Mouse (Mus musculus): ENCODE measurements around the gene Zfp229. TPM values are rescaled to one million over a fixed set of nuclear protein-coding genes. Genes with fewer than 3 reads are reported as not detected.
"Not testable (repeated sequence)": the region's sequence is repeated elsewhere in the genome, so short reads cannot be mapped to it uniquely, and the experiment has no call there.

The Zfp229 gene
- polyA plus RNA-seq, 1 experiment from 2014 or later: 8.7 TPM

DNA sequence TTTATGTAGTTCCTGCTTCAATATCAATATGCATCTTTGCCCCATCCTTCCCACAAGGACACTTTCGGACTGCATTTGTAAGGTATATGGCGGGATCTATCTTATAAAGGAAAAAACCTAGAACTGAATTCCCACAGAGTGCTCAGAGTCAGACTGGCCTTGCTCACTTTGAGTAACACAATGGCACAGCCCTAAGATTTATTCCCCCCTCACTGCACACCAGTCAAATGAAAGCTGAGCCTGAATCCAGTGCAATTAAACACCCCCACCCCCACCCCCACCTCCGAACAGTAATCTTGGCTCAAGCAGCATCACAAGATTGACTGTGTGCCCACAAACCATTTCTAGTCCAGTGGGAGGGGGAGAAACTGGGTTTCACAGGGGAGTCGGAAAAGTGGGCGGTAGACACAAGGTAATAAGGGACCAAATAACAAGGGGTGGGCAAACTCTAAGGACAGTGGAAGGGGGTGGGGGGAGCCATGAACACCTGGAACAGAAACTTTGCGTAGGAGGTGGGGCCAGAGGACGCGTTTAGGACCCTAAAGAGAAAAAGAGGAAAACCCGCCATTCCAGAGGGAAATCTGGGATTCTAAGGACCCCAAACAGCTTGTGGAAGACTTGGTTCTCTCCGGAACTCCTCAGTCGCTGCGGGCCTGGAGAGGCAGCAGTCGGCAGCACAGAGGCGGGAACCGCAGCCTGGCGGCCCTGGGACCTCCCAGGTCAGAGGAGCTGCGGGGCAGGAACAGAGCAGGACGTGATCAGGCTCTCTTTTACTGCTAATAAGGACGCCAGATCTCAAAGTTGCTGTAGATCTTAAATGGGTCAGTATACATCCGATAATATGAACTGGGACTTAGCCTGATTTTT lies 23.0 kb downstream of the Zfp229 start:
- no peak overlapping the region for H3K27ac ChIP-seq
- H3K36me3 ChIP-seq (ENCODE audit: poor library complexity, severe bottlenecking): no peaks in the 10 kb centered on the region
- ATAC-seq: peak; percentile 57; the same call in 1 of the 2 replicates
- no peaks in the 10 kb centered on the region for H3K9me3 ChIP-seq (replicated peaks)
- peaks cover 13% of the 10 kb centered on the region for H3K4me1 ChIP-seq
- peak overlapping the region; percentile 60; the same call in 1 of the 2 replicates for H3K9ac ChIP-seq
- peak overlapping the region; percentile 62 for H3K4me2 ChIP-seq
- peak overlapping the region; percentile 34 for H3K4me3 ChIP-seq
- 6% methylated on average over 20 of the region's 20 CpGs for WGBS
- H3K27me3 ChIP-seq: 0 out of 2 replicates have a peak, but pooled peaks cover 8% of the 10 kb centered on the region

DNA sequence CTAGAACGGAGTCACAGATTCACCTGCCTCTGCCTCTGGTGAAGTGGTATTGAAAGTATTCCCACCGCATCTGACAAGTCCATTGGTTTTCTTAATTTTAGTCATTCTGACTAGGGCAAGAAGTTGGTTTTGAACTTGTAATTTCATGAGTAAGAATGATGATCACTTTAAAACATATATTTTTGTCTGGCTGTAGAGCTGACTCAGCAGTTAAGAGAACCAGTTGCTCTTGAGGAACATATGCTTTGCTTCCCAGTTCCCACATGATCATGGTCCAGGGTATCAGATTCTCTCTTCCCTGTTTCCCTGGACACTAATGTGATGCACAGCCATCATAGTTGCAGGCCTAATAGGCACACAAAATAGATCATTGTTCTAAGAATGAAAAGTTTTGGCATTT lies 39.7 kb downstream of the Zfp229 start:
- H3K4me1 ChIP-seq: no peaks in the 10 kb centered on the region
- H3K4me3 ChIP-seq: no peak overlapping the region
- H3K27me3 ChIP-seq: no peaks in the 10 kb centered on the region
- WGBS: 87% methylated on average over 2 of the region's 2 CpGs
- no peaks in the 10 kb centered on the region; the same call in 1 of the 2 replicates for H3K9me3 ChIP-seq (replicated peaks)
- H3K27ac ChIP-seq: no peak overlapping the region
- no peak for ATAC-seq
- no peak overlapping the region for H3K4me2 ChIP-seq
- no peak overlapping the region for H3K9ac ChIP-seq
- no peaks in the 10 kb centered on the region for H3K36me3 ChIP-seq (ENCODE audit: poor library complexity, severe bottlenecking)

DNA sequence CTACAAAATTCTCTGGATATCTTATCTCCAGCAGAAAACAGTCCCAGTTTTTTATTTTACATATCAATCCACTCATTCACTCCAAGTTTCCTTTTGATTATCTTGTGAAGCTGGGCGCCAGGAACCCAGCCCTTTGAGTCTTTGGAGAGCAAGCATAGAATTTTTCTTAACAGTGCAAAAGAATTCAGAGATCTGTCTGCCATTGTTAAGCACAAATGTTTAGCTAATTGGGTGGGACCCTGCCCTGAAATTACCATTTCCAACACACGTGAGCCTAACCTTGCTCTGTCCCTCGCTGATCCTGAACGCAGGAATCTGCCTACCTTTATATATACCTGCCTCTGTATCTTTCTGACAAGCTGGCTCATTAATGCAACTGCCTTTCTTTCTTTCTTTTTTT lies 61.7 kb downstream of the Zfp229 start:
- WGBS: 88% methylated on average over 4 of the region's 4 CpGs
- Histone ChIP-seq H3K27me3 (no peaks in the 10 kb centered on the region), H3K4me1 (no peaks in the 10 kb centered on the region), H3K9ac (no peak overlapping the region), H3K4me3 (no peak overlapping the region), H3K36me3 (ENCODE audit: poor library complexity, severe bottlenecking) (no peaks in the 10 kb centered on the region), H3K4me2 (no peak overlapping the region), H3K9me3 (replicated peaks) (peaks cover 5% of the 10 kb centered on the region; the same call in 1 of the 2 replicates), H3K27ac (no peak overlapping the region)
- ATAC-seq: no peak

DNA sequence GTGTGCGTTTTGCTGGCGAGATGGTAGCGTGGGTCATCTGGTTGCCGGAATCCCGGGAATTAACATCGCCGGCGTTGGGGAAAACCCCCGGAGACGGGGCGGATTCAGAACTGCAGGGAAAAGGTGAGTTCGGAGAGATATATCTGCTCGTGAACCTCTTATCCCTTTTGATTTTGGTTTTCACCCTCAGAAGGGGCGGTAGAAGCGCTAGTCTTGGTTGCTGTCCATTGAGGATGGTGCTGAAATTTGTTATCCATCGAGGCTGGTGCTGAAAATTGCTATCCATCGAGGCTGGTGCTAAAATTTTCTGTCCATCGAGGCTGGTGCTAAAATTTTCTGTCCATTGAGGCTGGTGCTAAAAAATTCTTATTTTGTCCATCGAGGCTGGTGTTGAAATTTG lies 70.8 kb downstream of the Zfp229 start:
- H3K4me3 ChIP-seq; H3K9me3 ChIP-seq (replicated peaks); H3K9ac ChIP-seq; H3K27me3 ChIP-seq; H3K36me3 ChIP-seq (ENCODE audit: poor library complexity, severe bottlenecking); H3K27ac ChIP-seq; H3K4me2 ChIP-seq; H3K4me1 ChIP-seq; ATAC-seq: not testable (repeated sequence)
- 52% methylated on average over 19 of the region's 19 CpGs for WGBS

Other genes with a start within 250 kb of the Zfp229 start
- gene Zfp53, start 241.8 kb upstream of the Zfp229 start, polyA plus RNA-seq (2015; fragmentation: Nextera tagmentation; extraction: Ambion mirVana): 10.5 and 10.8 TPM in 2 replicates
- 1.6 and 1.7 TPM in 2 replicates for gene Zfp52, start 195.3 kb upstream of the Zfp229 start, polyA plus RNA-seq (2015; fragmentation: Nextera tagmentation; extraction: Ambion mirVana)
- 14.3 and 15.6 TPM in 2 replicates for gene Zfp948, start 163.8 kb upstream of the Zfp229 start, polyA plus RNA-seq (2015; fragmentation: Nextera tagmentation; extraction: Ambion mirVana)
- gene Zfp983, start 80.2 kb upstream of the Zfp229 start, polyA plus RNA-seq (2015; fragmentation: Nextera tagmentation; extraction: Ambion mirVana): 9.6 and 9.9 TPM in 2 replicates
- 15.5 and 21.5 TPM in 2 replicates for gene Gm10226, start 38.9 kb upstream of the Zfp229 start, polyA plus RNA-seq (2015; fragmentation: Nextera tagmentation; extraction: Ambion mirVana)
- 20.7 and 22.1 TPM in 2 replicates for gene Zfp760, start 23.1 kb upstream of the Zfp229 start, polyA plus RNA-seq (2015; fragmentation: Nextera tagmentation; extraction: Ambion mirVana)
- 4.9 and 5.3 TPM in 2 replicates for gene Zfp820, start 115.0 kb downstream of the Zfp229 start, polyA plus RNA-seq (2015; fragmentation: Nextera tagmentation; extraction: Ambion mirVana)
- gene Zfp995, start 179.1 kb downstream of the Zfp229 start, polyA plus RNA-seq (2015; fragmentation: Nextera tagmentation; extraction: Ambion mirVana): 10.9 and 11.1 TPM in 2 replicates
- 23.3 and 23.5 TPM in 2 replicates for gene Zfp942, start 231.7 kb downstream of the Zfp229 start, polyA plus RNA-seq (2015; fragmentation: Nextera tagmentation; extraction: Ambion mirVana)
- 18.6 and 20.3 TPM in 2 replicates for gene Zfp943, start 231.8 kb downstream of the Zfp229 start, polyA plus RNA-seq (2015; fragmentation: Nextera tagmentation; extraction: Ambion mirVana)